Mouse (Mus musculus) CD4-positive, CD25-positive, alpha-beta regulatory T cell, adult 4 months (primary cell): ENCODE data around the gene Gm20388. TPM values are rescaled to one million over a fixed set of nuclear protein-coding genes. Genes with fewer than 3 reads are reported as not detected.

Experiments used
- ATAC-seq: one replicate; pipeline ENCODE4 v1.8.0; 2017
- polyA plus RNA-seq, 2 experiments: library from polyadenylated mRNA; unstranded; fragments of 100-300 nt; shearing (Covaris generic); gene quantifications; one replicate each; pipeline ENCODE4 v1.2.1; 2017

Gene Gm20388
- polyA plus RNA-seq, 2 experiments from 2014 or later: 10.7 to 12.8 TPM

DNA sequence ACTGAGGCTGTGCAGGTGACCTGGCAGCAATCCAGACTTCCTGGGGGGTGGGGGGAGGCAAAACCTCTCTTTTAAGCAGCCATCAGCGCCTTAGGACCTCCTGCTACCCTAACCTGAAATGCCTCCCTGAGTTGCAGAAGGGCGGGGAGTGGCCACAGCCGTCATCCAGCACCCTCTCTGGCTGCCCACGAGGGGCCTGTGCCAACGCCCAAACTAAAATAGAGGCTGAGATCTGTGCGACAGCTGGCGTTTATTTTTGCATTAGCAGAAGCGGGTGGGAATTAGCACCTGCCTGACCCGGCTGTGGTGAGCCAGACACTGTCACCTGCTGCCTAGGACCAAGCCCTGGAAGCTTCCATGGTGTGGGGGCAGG lies 2726.1 kb downstream of the Gm20388 start:
- ATAC-seq: no peak

DNA sequence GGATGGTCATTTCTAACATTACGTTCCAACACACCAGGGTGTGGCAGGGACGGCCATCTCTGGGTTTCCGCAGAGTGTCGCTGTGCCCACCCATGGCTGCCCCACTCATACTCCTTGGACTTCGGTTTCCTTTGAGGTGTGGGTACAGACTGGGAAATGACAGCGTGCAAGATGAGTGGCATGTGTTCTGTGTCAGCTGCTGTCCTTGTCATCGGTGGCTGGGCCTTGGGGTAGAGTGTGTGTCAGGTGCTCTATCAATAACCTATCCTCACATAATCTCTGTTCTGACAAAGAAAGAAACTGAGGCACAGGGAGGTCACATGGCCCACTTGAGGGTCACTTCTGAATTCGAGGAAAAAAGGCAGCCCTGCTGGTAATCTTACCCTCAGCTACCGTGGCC lies 2726.6 kb downstream of the Gm20388 start:
- no peak for ATAC-seq

DNA sequence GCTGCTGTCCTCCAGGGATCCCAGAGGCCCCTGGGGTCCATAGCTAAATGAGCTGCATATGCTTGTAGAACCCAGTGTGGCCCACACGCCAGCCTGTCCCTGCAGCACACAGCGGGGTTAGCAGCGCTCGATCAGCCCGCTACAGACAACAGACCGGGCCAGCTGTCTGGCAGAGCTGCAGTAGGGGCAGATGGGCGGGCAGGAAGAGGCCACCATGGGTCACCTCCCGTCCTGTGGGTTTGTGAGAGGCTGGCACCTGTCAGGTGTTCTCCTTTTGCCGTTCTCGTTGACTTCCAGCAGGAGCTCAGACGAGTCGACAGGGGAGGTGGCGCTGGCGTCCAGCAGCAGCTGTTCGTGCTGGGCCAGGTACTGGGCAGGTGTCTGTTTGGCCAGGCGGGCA lies 2728.0 kb downstream of the Gm20388 start:
- no peak for ATAC-seq

DNA sequence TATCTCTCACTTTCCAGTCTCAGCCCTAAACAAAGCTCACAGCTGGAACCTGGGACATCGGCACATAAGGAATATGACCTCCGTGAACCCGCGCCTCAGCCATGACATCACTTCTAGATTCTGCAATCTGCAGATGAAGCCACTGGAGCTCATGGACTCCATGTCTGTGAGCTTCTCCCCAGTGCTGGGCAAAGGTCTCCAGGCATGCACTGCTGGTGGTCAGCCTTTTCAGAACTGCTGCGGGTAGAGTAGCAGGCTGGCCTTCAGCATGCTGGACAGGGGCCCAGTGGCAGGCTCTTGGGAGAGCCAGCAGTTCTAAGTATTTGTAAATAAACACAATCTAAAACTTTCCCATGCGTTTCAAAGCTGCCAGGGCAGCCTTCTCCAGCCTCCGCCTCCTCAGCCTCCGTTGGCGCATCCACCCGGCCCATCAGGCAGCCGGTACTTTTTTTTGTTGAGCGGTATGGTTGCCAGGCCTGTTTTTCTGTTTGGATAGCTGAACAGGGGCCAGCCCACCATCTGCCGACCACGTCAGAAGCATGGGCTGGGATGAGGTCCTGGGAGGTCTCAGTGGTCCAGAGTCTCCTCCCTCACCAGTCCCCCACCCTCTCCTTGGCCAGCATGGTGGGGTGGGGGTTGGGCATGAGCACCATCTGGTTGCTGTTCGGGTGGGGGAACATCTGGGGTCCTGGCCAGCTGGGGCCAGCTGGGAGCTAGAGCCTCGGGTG lies 2729.0 kb downstream of the Gm20388 start:
- no peak for ATAC-seq

DNA sequence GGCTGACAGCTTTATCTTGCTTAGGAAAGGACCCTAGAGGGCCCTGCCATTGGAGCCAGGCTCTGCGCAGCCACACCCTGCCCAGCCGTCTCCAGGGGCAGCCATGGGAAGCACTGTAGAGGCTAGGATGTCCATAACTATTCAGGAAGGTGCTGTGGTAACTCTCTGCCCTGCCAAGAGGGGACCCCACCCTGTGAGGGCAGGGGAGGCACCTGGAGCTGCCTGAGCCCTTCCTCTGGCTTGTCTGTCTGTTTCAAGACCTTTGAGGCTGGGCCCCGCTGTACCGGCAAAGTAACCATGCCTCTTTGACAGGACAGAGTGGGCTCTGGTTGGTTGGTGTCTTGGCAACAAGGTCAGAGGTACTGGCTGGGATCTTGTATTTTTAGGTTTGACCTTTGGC lies 2730.2 kb downstream of the Gm20388 start:
- ATAC-seq: no peak

DNA sequence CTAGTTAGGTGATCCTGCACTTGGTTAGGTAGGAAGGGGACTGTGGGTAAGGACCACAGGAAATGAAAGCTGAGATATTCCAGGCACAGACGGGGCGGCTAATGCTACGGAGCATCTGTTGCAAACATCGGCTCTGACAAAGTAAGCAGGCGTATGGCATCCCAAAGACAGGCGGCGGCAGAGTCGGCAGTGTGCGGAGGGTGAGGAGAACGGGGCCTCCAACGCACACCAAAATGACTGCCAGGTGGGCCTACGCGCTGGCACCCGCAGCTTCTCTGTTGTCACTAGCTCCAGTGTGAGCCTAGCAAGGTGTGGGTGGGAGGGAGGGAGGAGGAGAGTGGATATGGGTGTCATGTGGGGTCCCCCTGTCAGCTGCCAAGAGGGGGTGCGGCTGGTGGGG lies 2730.8 kb downstream of the Gm20388 start:
- ATAC-seq: no peak

DNA sequence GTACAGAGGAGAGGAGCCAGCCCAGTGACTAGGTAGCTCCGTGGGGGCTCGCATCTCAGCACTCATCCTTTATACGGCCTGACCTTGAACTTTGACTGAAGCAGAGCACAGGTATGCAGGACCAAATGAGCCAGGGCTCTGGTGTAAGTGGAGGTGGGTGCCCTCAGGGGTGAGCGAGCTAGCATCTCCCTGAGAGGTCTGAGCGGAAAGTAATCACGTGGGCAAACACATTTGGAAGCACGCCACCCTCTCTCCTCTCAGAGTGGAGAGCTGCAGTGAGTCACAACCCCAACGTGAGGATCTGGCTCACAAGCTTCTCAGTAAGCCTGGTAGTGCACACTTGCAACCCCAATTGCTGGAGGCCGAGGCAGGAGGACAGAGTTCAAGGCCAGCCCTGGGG lies 2731.4 kb downstream of the Gm20388 start:
- ATAC-seq: no peak

DNA sequence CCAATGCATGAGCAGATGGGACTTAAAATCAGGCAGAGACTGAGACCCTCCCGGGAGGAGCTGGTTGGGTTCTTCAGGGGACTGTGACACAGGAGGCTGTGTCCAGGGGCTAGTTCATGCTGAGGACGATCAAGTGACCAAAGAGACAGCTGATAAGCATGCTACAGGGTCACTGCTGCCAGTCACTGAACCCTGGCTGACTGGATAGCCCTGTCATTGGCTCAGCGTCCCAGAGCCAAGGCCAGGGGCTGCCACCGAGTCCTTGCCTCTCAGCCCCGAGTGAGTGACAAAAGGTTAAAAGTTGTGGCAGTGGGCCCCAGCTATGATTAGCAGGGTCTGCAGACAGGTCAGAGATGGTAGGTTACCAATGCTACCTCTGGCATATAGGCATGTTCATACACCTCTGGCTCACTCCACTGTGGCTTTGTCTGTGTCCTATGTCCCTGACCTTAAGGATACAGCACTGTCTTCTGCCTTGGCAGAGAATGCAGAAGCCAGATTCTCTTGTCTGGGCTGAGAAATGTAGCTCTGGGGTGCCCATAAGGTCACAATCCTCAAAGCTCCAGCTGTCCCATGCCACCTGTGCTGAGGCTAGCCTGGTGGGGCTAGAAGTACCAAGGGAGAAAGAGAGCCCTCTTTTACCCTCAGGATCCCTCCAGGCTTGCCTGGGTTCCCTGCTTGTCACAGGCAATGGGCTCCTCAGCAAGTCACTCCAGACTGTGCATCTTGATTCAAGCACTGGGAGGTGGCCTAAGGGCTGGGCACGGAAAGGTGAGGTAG lies 2733.7 kb downstream of the Gm20388 start:
- ATAC-seq: no peak

DNA sequence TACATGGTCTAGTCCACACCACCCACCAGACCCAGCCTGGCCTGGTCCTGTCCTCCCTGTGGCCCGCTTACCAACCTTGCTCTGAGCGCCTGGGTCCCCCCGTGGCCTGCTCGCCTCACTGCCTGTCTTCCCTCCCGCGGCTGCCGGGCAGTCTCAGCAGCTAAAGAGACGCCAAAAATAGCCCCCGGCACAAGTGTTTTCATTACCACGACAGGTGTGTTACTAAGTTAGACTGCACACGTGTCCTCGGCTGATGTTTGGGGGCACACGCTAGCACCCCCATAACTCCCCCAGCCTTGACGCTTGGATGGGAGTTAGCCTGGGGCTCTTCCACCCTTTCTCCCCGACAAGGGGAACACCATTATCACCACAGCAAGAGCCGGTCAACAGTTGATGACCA lies 2735.7 kb downstream of the Gm20388 start:
- no peak for ATAC-seq

DNA sequence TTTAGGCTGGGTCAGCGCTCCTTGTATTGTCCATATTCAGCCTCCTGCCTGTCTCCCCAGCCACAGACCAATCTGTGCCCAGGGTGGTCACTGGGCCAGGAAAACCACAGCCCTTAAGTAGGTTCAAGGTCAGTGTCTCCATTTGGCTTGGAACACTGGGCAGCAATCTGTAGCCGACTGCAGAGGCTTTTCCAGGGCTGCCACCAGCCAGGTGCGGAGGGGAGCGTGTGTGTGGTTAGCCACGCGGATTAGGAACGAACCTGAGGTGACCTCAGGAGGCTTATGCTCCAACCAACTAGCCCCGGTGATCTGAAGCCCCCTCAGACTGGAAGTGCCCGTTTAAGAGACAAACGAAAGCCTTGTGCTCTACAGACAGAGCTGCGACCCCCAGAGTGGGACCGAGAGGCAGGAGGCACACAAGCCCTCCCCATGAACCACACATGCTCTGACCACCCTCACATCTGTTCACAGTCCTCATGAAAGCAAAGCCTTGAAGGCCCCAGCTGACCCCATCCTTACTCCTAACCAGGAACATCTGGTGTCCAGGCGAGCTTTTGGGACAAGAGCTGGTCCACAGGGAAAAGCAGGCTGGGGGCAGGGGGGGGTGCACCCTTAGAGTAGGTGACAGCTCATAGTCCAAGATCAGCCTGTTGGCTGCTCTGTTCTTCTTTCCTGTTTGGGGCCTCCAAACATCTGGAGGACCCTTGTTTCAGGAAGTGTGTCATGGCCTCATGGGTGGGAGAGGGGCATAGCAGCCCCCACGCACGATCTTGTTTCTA lies 2737.7 kb downstream of the Gm20388 start:
- ATAC-seq: no peak

DNA sequence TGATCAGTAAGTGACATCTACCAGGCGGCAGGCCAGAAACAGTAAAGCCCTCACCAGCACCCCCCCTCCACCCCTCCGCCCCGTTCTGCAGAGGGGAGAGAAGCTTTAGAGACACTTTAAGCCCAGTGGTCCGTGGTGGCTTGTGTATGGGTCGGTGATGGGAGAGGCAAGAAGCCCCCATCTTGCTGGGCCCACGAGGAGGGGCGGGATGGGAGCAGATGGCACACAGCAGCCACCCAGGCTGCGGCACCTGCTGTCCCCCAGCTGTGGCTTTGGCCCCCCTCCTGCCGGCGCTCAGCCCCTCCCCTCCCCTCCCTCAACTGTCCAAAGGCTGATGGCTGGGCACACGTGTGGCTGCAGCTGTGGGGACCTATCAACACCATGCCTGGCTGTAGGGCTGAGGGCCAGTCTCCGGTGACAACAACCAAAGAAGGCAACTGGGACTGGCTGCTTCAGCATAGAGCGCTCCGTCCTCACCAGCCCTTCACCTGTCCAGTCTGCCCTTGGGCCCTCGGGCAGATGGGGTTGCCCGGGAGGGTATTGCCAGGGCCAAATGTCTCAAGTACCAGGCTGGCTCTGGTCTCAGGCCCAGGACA lies 2740.8 kb downstream of the Gm20388 start:
- no peak for ATAC-seq

DNA sequence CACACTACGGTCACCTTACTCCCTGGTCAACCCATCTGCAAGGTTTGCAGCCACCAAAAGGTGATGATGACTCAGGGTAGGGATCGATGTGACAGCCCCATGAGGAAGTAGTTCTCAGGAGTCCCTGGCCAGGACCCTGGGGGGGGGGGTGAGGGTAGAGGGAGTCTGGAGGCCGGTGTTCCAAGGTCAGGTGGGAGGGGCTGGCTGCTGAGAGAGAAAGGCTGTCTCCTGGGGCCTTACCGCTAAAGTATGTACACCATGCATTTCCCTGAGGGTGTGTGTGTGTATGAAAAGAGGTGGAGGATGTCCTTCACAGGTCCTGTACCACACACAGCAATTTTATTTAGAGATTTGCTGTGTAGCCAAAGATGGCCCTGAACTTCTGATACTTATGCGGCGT lies 2742.0 kb downstream of the Gm20388 start:
- ATAC-seq: no peak

DNA sequence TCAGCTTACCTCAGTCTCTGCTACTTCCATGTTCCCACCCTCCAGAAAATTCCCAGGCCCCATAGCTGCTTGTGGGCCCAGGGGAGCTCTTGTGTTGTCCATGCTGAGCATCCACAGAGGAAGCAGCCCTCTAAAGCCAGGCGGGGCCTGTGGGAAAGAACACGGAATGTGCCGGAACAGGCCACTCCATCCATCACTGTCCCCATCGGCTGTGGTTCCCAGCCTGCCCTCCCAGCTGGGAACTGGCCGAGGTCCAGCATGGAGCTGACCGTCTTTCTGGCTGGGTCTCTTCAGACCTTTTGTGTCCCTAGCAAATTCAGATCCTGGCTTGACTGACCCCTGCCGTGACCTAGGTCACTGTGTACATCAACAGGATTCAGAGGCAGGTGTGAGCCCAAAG lies 2744.1 kb downstream of the Gm20388 start:
- ATAC-seq: no peak

DNA sequence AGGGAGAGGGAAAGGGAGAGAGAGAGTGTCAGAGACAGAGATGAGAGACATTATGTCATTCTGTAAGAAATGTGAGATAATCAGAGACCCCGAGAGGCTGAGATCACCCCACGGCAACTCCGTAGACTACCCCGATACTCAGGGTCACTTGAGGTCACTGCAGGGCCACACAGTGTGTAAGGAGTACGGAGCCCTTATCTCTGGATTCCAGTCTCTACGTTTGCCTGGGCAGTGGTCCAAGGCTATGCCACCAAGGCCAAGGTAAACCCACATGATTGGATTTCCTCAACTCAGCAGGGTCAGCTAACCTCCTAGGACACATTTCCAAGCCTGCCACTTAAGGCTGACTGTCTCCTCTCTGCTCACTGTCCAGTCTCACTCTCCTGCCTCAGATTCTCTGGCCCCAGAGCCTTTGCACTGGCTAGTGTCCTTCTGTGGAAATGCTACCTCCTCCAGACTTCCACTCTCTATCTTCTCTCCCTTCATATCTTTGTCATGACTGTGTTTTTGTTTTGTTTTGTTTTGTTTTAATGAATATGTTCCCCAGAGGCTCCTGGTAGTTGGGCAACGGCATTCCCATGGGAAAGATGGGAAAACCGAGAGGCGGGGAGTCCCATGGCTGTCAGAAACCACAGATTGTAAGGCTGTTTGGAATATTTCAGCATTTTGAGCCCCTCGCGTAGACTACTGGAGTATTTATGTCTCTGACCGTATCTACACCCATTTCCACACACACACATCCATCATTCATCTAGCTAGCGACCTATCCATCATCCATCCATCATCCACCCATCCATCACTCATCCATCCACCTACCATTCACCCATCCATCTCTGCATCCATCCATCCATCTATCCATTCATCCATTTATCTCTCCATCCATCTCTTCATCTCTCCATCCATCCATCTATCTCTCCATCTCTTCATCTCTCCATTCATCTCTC lies 2745.7 kb downstream of the Gm20388 start:
- ATAC-seq: no peak

DNA sequence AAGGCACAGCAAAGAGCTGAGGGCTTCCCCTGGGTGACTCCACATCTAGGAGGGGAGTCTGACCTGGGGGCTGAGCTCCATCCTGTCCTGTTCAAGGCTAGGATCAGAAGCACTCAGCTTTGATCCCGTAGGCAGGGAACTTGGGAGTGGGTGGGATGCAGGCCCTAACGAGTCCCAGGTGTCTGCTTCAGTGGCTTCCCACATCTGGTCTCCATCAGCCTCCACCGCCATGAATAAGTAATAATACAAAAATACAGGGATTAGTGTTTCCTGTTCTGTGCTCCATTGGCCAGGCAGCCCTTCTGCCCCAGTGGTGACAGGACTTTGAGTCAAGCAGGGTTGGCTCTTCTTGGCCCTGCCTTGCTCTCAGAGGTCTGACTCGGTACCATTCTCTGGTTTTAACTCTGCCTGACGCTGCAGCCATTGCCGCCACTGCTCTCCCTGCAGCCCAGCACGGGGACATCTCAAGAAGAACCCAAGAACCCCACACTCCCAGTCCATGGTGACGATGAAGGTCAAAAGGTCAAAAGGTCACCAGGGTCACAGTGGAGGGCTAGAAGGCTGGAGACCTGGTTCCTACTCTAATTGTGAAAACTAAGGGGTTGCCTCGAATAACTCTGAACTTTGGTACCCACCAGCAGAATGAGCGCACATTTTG lies 2747.6 kb downstream of the Gm20388 start:
- ATAC-seq: no peak

DNA sequence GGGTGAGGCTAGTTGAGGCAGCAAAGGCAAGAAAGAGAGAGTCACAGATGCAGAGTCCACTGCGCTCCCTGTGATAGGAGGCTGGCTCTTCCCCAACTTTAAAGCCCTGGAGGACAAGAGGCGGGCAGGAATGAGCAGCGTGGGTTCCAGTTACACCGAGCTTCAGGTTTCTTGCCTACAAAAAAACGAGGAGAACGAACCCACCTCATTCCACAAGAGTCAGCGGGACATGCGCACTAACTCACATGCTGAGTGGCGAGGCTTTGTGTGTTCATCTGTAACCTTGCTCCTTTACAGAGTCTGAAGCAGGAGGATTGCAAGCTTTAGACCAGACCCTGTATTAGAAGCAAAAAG lies 2748.1 kb downstream of the Gm20388 start:
- ATAC-seq: no peak

DNA sequence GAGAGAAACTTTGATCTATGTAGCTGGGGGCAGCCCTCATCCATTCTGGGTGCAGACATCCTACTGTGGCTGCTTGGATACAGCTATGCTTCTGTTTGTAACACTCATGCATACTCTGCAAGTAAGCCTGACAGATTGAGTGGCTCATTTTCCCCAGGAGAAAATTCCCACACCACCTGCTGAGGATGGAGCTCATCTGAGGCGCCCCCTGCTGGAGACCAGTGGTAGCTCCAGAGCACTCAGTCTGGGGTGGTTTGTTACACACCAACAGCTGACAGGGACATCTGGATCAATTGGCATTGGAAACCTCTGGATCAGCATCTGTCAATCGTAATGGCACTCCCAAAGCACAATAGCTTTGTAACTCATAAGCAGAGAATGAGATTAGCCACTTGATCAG lies 2749.4 kb downstream of the Gm20388 start:
- no peak for ATAC-seq

DNA sequence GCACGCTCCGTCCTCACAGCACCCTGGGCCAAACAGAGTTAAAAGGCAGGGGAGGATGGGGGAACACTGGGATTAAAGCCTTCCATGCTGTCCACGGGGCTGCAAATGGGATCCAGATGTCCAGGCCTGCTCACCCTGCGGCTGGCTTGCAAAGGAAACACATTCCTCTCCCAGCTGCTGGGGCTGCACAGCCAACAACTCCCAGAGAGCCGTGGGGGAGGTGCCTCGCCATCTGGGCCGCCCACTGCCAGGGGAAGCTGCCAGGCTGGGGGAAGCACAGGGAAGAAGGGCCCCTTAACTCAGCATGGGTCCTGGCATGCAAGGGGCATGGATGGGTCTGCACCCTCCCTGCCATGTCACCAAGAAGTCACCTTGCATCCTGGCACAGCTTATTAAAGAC lies 2750.5 kb downstream of the Gm20388 start:
- ATAC-seq: no peak

DNA sequence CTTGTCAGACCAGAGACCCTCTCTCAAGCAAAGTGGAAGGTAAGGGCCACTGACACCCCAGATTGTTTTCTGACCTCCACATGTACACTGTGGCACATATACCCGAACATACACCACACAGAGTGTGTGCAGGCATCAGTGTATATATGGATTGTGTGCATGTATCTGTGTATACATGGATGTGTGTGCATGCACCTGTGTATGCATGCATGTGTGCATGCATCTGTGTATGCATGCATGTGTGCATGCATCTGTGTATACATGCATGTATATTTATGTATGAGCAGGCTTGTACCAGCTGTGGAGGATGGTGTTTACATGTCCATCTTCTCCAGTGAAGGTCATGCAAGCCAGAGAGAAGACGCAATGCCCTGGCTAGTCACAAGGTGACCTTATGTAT lies 2751.3 kb downstream of the Gm20388 start:
- ATAC-seq: no peak

DNA sequence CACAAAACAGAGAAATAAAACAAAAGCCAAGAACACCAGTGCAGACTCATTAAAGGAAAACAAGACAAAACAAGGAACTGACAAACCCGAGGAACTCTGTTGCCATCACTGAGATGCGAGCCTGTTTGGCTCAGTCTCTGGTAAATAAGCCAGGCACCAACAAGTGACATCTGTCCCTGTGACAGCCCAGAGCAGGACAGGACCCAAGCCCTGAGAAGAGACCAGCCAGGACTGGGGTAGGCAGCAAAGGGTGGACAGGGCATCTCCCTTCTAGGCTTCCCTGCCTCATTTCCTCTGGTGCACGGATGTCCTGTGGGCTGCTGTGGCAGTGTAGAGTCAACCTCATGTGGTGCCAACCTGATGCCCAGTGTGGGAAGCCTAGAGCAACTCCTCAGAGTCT lies 2752.5 kb downstream of the Gm20388 start:
- ATAC-seq: no peak

DNA sequence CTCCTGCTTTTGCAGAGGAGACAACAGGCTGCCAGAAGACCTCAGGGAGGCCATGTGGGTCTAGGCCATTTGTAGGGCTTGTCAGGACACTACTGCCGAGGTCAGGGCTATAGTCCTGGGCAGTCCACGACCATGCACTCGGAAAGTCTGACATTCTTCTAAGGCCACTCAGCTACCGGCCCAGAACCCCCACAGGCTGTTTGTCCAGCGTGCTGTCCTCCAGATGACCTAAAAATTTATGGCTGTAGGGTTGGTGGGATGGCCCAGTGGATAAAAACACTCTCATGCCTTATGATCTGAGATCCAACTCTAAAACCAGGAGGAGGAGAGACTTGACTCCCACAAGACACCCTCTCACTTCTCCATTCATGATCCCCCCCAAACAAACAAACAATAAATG lies 2753.0 kb downstream of the Gm20388 start:
- no peak for ATAC-seq

DNA sequence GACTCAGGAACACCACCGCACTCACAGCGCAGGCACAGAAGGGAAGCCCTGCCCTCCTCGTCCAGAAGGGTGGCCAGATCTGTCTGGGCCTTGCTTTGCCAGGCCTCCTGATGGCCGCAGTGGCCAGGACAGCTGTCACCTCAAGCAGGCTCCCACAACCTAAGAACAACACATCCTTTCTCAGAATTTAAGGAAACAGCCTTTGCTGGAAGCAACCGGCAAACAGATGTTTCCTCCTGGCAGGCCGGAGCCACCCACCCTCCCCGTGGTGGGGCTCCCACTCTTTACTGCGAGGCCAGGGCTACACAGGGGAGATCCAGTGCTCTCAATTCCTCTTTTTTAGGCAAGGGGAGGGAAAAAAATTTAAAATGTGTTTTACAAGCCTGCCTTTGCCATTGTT lies 2754.6 kb downstream of the Gm20388 start:
- ATAC-seq: no peak
